Mouse (Mus musculus): ENCODE measurements around the gene Kif2a. TPM values are rescaled to one million over a fixed set of nuclear protein-coding genes. Genes with fewer than 3 reads are reported as not detected.
A peak's percentile ranks its signal among the peaks of the same experiment; 100 is the strongest.

Gene Kif2a
- 8.5 and 10.2 TPM in 2 replicates for polyA plus RNA-seq (2015; fragmentation: Nextera tagmentation; extraction: Ambion mirVana)

DNA sequence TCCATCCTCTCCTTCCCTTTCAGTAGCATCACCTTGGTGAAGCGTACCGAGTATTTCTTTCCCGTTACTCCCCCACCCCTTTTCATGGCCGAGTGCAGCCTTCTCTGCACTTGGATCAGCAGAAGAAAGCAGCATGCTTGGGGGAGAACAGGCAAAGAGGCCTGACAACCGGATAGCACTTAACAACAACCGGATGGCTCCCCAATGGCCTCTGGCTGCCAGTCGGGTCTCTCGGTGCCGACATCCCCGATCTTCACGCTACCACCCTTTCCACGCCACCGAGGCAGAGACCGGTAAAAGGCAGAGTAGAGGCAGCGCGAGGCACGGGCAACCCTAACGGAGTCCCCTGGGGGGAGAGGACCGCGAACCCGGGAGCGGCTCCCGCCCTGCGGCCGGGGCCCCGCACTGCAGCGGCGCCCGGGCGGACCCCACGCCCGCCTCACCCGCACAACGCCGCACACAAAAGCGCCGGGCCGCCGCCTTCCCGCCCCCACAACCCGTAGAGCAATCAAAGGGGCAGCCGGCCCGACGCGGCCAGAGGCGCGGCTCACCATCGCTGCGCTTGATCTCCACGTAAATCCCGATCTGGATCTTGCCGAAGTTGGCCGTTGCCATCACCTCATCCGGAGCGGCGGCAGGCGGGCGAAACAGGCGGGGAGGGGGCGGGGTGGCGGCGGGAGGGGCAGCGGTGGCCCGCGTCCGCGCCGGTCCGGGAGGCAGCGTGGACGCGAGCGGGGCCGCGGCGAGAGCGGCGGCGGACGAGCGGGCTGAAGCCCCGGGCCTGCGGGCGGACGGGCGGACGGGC, at the start of gene Kif2a:
Kif2a (minus strand) TSS at position 666 of the 805 bp plus-strand sequence.
- Histone ChIP-seq H3K36me3 (ENCODE audit: control insufficient read depth, insufficient read depth, low read length) (no peaks in the 10 kb centered on the region), H3K9me3 (replicated peaks; ENCODE audit: control insufficient read depth, low read length) (no peaks in the 10 kb centered on the region; the same call in 1 of the 2 replicates), H3K27me3 (ENCODE audit: control insufficient read depth, insufficient read depth, low read length) (no peaks in the 10 kb centered on the region), H3K4me2 (ENCODE audit: low read depth, low read length) (peak within 1 kb of the TSS; percentile 83), H3K27ac (ENCODE audit: low read length) (peak within 1 kb of the TSS; percentile 93), H3K9ac (ENCODE audit: low read length) (peak within 1 kb of the TSS; percentile 94), H3K4me3 (replicated peaks; ENCODE audit: low read length) (peak within 1 kb of the TSS; percentile 96), H3K4me1 (ENCODE audit: control insufficient read depth, insufficient read depth, low read length) (0 out of 2 replicates have a peak, but pooled peaks cover 7% of the 10 kb centered on the region)
- under 1% methylated on average over 59 of the region's 87 CpGs for WGBS
- peak; percentile 59 for ATAC-seq (ENCODE audit: insufficient read depth, low FRiP score)

DNA sequence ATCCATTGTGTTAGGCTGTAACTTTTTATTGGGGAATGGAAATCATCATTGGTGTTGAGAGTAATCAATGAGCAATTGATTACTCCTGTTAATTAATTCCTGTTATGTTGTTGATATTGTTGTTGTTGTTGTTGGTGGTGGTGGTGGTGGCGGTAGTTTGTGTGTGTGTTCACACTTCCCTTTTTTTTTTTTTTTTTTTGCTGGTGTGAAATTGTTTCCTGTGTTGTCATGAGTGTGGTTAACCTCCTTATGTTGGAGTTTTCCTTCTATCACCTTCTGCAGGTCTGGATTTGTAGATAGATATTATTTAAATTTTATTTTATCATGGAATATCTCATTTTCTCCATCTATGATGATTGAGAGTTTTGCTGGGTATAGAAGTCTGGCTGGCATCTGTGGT, 47.1 kb upstream of the Kif2a start:
- H3K27me3 ChIP-seq (ENCODE audit: control insufficient read depth, insufficient read depth, low read length): no peaks in the 10 kb centered on the region
- ATAC-seq (ENCODE audit: insufficient read depth, low FRiP score): no peak
- WGBS: 84% methylated on average over 1 of the region's 1 CpGs
- H3K4me3 ChIP-seq (replicated peaks; ENCODE audit: low read length): no peak overlapping the region
- H3K27ac ChIP-seq (ENCODE audit: low read length): no peak overlapping the region
- H3K4me1 ChIP-seq (ENCODE audit: control insufficient read depth, insufficient read depth, low read length): no peaks in the 10 kb centered on the region
- no peak overlapping the region for H3K4me2 ChIP-seq (ENCODE audit: low read depth, low read length)
- H3K9me3 ChIP-seq (replicated peaks; ENCODE audit: control insufficient read depth, low read length): no peaks in the 10 kb centered on the region
- H3K9ac ChIP-seq (ENCODE audit: low read length): no peak overlapping the region
- H3K36me3 ChIP-seq (ENCODE audit: control insufficient read depth, insufficient read depth, low read length): no peaks in the 10 kb centered on the region

DNA sequence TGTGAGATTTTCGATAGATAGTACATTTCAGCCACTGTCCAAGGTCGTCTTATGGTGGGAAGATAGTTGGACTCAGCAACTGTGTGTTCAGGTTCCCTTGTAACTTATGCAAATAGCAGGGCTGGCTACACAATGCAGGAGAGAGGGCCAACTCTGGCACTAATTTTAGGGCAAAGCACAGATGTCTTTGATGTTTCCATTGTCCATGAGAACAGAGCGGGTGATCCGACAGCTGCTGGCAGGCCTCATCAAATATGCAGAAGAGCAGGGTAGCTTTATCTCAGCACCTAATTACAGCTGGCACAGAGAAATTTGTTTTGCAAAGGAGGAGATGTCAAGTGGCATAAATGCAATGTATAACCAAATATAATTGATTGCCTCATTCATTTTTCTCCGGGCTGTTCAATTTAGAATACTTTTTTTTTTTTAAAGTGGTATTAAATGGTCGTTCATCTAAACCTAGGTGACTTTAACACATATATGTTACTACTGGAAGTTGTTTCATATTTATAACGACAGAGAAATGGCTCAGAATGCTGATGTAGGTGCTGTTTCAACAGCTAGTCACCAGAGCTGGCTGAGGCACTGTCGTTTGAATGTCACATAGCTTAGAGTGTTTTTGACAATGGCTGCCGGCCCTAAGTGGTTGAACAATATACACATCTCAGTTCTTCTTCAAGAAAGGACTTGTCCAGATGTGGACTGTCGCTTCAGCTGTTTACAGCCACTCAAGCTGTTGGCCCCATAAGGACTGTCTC, 43.4 kb upstream of the Kif2a start:
- H3K4me1 ChIP-seq (ENCODE audit: control insufficient read depth, insufficient read depth, low read length): no peaks in the 10 kb centered on the region
- no peaks in the 10 kb centered on the region for H3K36me3 ChIP-seq (ENCODE audit: control insufficient read depth, insufficient read depth, low read length)
- no peak overlapping the region for H3K4me3 ChIP-seq (replicated peaks; ENCODE audit: low read length)
- no peak overlapping the region for H3K9ac ChIP-seq (ENCODE audit: low read length)
- no peak for ATAC-seq (ENCODE audit: insufficient read depth, low FRiP score)
- H3K9me3 ChIP-seq (replicated peaks; ENCODE audit: control insufficient read depth, low read length): no peaks in the 10 kb centered on the region
- no peak overlapping the region for H3K27ac ChIP-seq (ENCODE audit: low read length)
- no peaks in the 10 kb centered on the region for H3K27me3 ChIP-seq (ENCODE audit: control insufficient read depth, insufficient read depth, low read length)
- WGBS: 62% methylated on average over 10 of the region's 10 CpGs
- no peak overlapping the region for H3K4me2 ChIP-seq (ENCODE audit: low read depth, low read length)

DNA sequence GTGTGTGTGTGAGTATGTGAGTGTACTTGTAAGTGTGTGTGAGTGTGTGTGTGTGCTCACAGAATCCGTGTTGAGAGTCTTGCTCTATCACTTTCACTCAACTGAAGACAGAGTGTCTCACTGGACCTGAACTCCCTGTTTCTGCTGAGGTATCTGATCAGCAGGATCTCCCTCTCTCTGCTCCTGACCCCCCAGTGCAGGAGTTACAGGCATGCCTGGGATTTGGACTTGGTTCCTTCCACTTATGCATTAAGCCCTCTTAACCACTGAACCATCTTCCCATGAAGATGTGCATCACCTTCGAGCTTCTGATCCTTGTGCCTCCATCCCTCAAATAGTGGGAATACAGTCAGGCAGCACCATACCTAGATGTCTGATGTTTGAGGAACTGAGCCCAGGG, 42.3 kb upstream of the Kif2a start:
- no peak for ATAC-seq (ENCODE audit: insufficient read depth, low FRiP score)
- no peak overlapping the region for H3K4me3 ChIP-seq (replicated peaks; ENCODE audit: low read length)
- no peak overlapping the region for H3K27ac ChIP-seq (ENCODE audit: low read length)
- H3K4me1 ChIP-seq (ENCODE audit: control insufficient read depth, insufficient read depth, low read length): no peaks in the 10 kb centered on the region
- 76% methylated on average over 2 of the region's 2 CpGs for WGBS
- H3K36me3 ChIP-seq (ENCODE audit: control insufficient read depth, insufficient read depth, low read length): no peaks in the 10 kb centered on the region
- no peaks in the 10 kb centered on the region for H3K27me3 ChIP-seq (ENCODE audit: control insufficient read depth, insufficient read depth, low read length)
- H3K9ac ChIP-seq (ENCODE audit: low read length): no peak overlapping the region
- H3K9me3 ChIP-seq (replicated peaks; ENCODE audit: control insufficient read depth, low read length): no peaks in the 10 kb centered on the region
- no peak overlapping the region for H3K4me2 ChIP-seq (ENCODE audit: low read depth, low read length)

GRCm38 (mm10) chr13:107063115-107063807, 41.3 kb upstream of the Kif2a start:
- H3K4me2 ChIP-seq (ENCODE audit: low read depth, low read length): no peak overlapping the region
- H3K27me3 ChIP-seq (ENCODE audit: control insufficient read depth, insufficient read depth, low read length): no peaks in the 10 kb centered on the region
- H3K9me3 ChIP-seq (replicated peaks; ENCODE audit: control insufficient read depth, low read length): no peaks in the 10 kb centered on the region
- peak; percentile 74 for ATAC-seq (ENCODE audit: insufficient read depth, low FRiP score)
- WGBS: 42% methylated on average over 7 of the region's 7 CpGs
- no peaks in the 10 kb centered on the region for H3K4me1 ChIP-seq (ENCODE audit: control insufficient read depth, insufficient read depth, low read length)
- H3K9ac ChIP-seq (ENCODE audit: low read length): no peak overlapping the region
- no peaks in the 10 kb centered on the region for H3K36me3 ChIP-seq (ENCODE audit: control insufficient read depth, insufficient read depth, low read length)
- no peak overlapping the region for H3K27ac ChIP-seq (ENCODE audit: low read length)
- no peak overlapping the region for H3K4me3 ChIP-seq (replicated peaks; ENCODE audit: low read length)

- ATAC-seq (ENCODE audit: insufficient read depth, low FRiP score): no peak
- Histone ChIP-seq H3K4me1 (ENCODE audit: control insufficient read depth, insufficient read depth, low read length) (no peaks in the 10 kb centered on the region), H3K36me3 (ENCODE audit: control insufficient read depth, insufficient read depth, low read length) (no peaks in the 10 kb centered on the region), H3K4me3 (replicated peaks; ENCODE audit: low read length) (no peak overlapping the region), H3K27me3 (ENCODE audit: control insufficient read depth, insufficient read depth, low read length) (no peaks in the 10 kb centered on the region), H3K9ac (ENCODE audit: low read length) (no peak overlapping the region), H3K9me3 (replicated peaks; ENCODE audit: control insufficient read depth, low read length) (no peaks in the 10 kb centered on the region), H3K4me2 (ENCODE audit: low read depth, low read length) (no peak overlapping the region), H3K27ac (ENCODE audit: low read length) (no peak overlapping the region)
- 80% methylated on average over 7 of the region's 7 CpGs for WGBS
Observed at GRCm38 (mm10) chr13:107060098-107060497, 38.2 kb upstream of the Kif2a start.

DNA sequence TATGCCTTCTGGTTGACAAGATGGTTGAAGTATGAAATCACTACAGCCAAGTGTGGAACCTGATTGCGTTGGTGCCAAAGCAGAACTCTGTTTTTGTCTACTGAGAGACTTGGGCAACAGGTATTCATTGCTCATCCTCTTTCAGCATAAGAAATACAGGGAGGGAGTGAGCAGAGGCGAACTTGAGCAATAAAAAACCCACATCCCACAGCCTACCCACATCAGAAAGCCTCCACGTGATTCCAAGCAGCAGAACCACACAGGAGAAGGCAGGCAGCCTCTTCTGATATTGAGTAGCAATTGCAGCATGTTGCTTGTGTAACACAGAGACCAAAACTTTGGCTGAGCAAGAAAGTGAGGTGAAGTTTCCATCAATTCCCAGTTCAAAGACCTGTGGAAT, 37.5 kb upstream of the Kif2a start:
- no peak overlapping the region for H3K4me3 ChIP-seq (replicated peaks; ENCODE audit: low read length)
- H3K9me3 ChIP-seq (replicated peaks; ENCODE audit: control insufficient read depth, low read length): no peaks in the 10 kb centered on the region
- H3K36me3 ChIP-seq (ENCODE audit: control insufficient read depth, insufficient read depth, low read length): no peaks in the 10 kb centered on the region
- WGBS: 80% methylated on average over 3 of the region's 3 CpGs
- no peak for ATAC-seq (ENCODE audit: insufficient read depth, low FRiP score)
- no peaks in the 10 kb centered on the region for H3K27me3 ChIP-seq (ENCODE audit: control insufficient read depth, insufficient read depth, low read length)
- no peak overlapping the region for H3K9ac ChIP-seq (ENCODE audit: low read length)
- no peaks in the 10 kb centered on the region for H3K4me1 ChIP-seq (ENCODE audit: control insufficient read depth, insufficient read depth, low read length)
- H3K4me2 ChIP-seq (ENCODE audit: low read depth, low read length): no peak overlapping the region
- H3K27ac ChIP-seq (ENCODE audit: low read length): no peak overlapping the region

- H3K9me3 ChIP-seq (replicated peaks; ENCODE audit: control insufficient read depth, low read length): no peaks in the 10 kb centered on the region
- H3K4me2 ChIP-seq (ENCODE audit: low read depth, low read length): no peak overlapping the region
- ATAC-seq (ENCODE audit: insufficient read depth, low FRiP score): no peak
- no peak overlapping the region for H3K4me3 ChIP-seq (replicated peaks; ENCODE audit: low read length)
- 28% methylated on average over 4 of the region's 4 CpGs for WGBS
- no peaks in the 10 kb centered on the region for H3K27me3 ChIP-seq (ENCODE audit: control insufficient read depth, insufficient read depth, low read length)
- no peaks in the 10 kb centered on the region for H3K4me1 ChIP-seq (ENCODE audit: control insufficient read depth, insufficient read depth, low read length)
- H3K27ac ChIP-seq (ENCODE audit: low read length): no peak overlapping the region
- no peaks in the 10 kb centered on the region for H3K36me3 ChIP-seq (ENCODE audit: control insufficient read depth, insufficient read depth, low read length)
- no peak overlapping the region for H3K9ac ChIP-seq (ENCODE audit: low read length)
Observed at GRCm38 (mm10) chr13:107056318-107056717, 34.4 kb upstream of the Kif2a start.

- Histone ChIP-seq H3K9ac (ENCODE audit: low read length) (no peak overlapping the region), H3K9me3 (replicated peaks; ENCODE audit: control insufficient read depth, low read length) (no peaks in the 10 kb centered on the region), H3K27me3 (ENCODE audit: control insufficient read depth, insufficient read depth, low read length) (no peaks in the 10 kb centered on the region), H3K4me1 (ENCODE audit: control insufficient read depth, insufficient read depth, low read length) (no peaks in the 10 kb centered on the region), H3K27ac (ENCODE audit: low read length) (no peak overlapping the region), H3K36me3 (ENCODE audit: control insufficient read depth, insufficient read depth, low read length) (no peaks in the 10 kb centered on the region), H3K4me2 (ENCODE audit: low read depth, low read length) (no peak overlapping the region), H3K4me3 (replicated peaks; ENCODE audit: low read length) (no peak overlapping the region)
- ATAC-seq (ENCODE audit: insufficient read depth, low FRiP score): no peak
- 58% methylated on average over 4 of the region's 4 CpGs for WGBS
Observed at GRCm38 (mm10) chr13:107054496-107054895, 32.6 kb upstream of the Kif2a start.

Data from stomach, embryonic 16.5 days (tissue).